Mouse (Mus musculus): ENCODE results near the gene Diras1.

GRCm38 (mm10) chr10:80975478-80975877 is 50.0 kb downstream of the Diras1 start:
- no peak for TF ChIP-seq CTCF (IDR thresholded peaks at IDR 0.05; ENCODE audit: extremely low read depth, insufficient read length, insufficient replicate concordance, low read depth, low read length)
- no peak for TF ChIP-seq POLR2A (IDR thresholded peaks at IDR 0.05; ENCODE audit: low read depth, low read length)

All from small intestine, adult 2 months (tissue).